Mouse (Mus musculus) MEL-GATA-1-ER (cell line): Measurements from ENCODE around the gene Il22ra2.
"Not testable (repeated sequence)": the region's sequence is repeated elsewhere in the genome, so short reads cannot be mapped to it uniquely, and the experiment has no call there.

Experiments
- DNase-seq: peaks from one replicate; pipeline ENCODE4 v3.0.0-alpha.2; 2012; ENCODE audit warnings: low read depth; ENCODE audit errors: extremely low read depth

The Il22ra2 gene

DNA sequence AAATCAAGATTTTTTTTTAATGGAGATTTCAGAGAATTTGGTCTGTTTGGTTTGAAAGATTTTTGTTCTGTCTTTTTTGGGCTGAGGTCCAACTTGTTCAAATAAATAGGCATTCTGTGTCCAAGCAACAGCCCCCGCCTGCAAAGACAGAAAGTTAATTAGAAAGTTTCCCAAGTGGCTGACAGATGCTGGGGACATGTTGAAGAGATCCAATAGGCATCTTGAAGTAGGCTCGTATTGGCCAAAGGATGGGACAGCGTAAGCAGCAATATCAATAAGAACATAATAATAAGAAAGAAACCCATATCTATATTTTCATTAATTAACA lies 21.7 kb upstream of the Il22ra2 start:
- DNase-seq = no peak

DNA sequence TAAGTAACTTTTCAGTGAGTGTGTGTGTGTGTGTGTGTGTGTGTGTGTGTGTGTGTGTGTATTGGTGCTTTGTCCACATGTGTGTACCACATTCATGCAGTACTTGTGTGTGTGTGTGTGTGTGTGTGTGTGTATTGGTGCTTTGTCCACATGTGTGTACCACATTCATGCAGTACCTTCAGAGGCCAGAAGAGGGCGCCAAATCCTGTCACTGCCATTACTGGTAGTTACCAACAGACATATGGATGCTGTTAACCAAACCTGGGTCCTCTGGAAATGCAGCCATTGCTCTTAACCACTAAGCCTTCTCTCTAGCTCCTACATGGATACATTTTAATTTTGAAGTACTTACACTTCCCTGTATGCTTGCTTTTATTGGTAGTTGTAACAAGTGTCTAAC lies 20.3 kb upstream of the Il22ra2 start:
- DNase-seq = not testable (repeated sequence)

DNA sequence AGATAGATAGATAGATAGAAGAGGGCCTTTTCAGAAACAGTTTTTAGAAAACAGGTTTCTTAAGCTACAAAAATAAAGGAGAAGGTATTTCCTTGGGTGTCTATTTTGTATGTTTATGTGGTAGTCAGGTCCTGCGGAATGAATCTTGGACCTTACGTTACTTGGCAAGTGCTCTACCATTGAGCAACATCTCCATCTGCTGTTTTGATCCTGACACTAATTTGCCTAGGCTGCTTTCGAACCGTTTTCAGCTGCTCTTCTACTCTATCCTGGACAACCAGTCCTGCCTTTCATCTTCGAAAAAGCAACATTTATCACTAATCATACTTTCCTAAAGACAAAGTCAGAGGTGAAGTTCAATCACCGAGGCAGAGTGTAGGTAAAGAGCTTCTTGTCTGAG lies 18.6 kb upstream of the Il22ra2 start:
- no peak for DNase-seq

DNA sequence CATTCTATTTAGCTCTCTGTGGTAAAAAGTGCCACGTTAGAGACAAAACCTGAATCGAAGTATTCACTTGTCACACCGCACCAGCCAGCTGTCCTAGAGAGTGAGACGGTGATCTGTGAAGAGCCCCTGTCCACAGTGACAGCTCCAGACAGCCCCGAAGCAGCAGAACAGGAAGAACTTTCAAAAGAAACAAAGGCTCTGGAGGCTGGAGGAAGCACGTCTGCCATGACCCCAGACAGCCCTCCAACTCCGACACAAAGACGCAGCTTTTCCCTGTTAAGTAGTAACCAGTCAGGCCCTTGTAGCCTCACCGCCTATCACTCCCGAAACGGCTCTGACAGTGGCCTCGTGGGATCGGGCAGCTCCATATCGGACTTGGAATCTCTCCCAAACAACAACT lies 12.7 kb upstream of the Il22ra2 start:
- DNase-seq = no peak

DNA sequence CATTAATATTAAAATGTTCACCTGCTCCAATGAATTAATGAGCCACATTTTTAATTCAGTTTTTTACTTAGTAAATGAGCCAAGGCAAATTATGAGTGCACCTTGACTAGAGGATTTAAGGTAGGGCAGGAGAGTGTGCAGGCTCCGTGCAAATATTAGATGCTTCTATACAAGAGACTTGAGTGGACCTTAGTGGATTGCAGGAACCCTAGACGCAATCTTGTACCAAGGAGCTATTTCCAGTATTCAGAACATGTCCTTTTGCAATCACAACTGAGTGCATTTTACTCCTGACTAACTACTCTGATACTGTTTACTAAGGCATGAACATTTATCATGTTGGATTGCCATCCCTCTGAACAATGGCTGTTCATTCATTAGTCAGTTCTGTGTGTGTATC lies 10.2 kb upstream of the Il22ra2 start:
- no peak for DNase-seq

DNA sequence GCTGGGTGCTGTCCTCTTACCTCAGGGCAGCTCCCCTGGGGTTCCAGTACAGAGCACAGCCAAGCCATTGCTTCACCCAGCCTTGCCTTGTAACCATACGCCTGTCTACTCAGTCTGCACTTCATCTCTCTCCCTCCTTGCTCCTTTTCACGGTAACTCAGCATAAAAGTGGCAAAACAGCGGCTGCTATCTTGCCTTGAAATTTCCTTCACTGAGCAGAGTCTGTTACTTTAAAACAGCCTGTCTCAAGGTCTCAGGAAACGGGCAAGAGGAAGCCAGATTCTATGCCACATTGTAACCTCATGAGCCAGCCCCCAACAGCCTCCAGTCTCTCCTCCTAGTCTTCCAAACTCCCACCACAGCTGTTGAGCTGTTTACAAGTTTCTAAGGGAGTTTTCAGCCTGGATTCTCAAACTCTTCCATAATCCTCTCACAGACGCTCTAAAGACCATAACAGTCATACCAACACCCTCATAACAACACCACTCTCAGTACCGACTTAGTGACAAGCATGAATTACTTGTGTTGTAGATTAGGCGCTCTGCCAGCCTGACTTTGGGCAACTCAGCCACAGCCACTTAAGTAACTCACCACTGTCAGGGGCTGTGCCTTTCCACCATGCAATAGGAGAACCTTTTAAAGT lies 8.6 kb upstream of the Il22ra2 start:
- DNase-seq = no peak

DNA sequence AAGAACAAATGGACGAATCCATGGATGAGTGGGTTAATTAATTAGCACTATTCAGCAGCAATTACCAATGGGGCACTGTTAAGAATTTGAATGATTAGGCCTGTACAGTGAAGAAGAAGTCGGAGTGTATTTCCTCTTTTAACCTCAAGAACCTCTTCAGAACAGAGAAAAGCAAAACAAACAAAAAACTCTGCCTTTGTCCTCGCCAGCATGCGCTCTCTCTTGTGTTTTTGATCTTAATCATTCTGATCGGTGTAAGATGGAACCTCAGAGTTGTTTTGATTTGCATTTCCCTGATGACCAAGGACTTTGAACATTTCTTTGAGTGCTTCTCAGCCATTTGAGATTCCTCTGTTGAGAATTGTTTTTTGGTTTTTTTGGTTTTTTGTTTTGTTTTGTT lies 2.1 kb upstream of the Il22ra2 start:
- no peak for DNase-seq

DNA sequence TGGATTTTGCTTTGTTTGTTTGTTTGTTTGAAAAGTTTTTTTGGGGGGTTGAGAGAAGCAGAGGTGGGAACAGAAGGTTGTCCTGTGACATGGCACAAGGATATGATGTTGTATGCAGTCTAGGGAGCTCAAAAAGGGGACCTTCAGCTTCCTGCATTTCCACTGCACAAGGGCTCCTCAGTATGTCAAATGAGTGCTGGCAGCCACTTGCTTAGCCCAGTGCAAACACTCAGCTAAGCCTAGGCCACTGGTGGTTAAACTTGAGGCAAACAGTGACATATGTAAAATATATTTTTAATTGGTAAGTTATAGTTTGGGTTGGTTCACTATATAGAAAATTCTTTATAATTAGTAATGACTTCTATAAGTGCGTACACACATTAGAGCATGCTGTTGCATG lies 2.8 kb downstream of the Il22ra2 start:
- DNase-seq = no peak

DNA sequence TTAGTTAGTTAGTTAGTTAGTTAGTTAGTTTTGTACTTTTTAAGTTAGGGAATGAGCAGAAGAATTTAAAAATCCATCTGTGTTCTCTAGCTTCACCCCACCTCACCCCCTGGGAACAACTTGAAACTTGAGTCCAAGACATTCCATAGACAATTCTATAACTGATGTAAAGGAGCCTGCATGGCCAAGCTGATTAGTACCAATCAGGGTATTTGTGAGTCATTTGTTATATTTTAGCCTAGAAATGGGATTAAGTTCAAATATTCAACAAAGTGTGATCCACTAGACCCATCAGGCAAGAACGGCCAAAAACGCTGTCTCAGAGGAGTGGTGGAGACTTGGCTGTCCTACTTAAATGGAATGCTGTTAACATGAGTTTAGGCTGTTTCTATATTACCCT lies 5.5 kb downstream of the Il22ra2 start:
- DNase-seq = no peak

DNA sequence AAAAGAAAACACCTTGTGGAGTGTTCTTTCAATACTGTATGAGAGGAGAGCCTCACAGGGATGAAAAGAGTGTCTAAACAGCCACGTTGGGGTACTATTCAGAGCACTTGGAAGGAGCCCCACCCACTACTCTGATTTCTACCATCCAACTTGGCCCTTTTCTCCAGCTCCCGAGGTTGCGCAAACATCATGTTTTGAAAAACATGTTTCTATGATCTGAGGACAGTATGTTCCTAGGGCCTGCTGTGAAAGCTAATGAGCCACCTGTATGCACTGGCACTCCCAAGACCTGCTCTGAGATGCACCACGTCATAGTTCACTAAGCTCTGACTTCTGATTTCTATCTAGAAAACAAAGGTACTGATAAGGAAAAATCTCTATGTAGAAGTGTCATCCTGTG lies 6.0 kb downstream of the Il22ra2 start:
- no peak for DNase-seq

DNA sequence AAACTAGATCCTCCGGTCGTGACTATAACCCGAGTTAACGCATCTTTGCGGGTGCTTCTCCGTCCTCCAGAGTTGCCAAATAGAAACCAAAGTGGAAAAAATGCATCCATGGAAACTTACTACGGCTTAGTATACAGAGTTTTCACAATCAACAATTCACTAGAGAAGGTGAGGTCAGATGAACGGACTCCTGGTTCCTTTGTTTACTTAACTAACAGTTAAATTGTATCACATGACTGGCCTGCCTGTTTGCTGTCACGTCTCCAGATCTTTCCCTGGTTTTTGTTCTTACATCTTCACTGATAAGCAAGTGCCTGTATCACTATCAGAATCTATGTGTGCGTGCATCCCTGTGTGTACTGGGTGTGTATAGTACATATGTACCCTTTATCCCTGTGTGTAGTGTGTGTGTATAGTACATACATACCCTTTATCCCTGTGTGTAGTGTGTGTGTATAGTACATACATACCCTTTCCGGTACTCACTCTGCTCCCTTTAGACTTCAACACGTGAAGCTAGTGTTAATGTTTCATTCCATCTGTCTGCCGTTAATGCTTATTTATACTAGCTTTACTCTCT lies 9.9 kb downstream of the Il22ra2 start:
- DNase-seq = no peak

DNA sequence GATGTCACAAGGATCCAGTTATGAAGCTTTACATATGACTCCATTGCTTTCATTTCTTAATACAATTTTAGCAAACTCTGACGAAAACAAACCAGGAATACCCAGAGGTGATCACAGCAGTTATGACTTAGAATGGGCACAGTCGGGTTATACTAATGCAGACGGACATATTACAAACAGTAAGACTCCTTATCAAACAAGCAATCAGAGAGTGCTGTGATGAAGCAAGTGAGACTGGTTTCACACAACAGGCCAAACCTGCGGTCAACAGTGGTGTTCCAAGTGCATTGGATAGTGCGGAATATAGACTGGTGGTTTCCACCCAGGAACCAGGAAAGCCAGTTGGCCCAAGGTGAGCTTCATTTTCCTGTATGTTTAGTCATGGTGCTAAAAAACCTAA lies 17.1 kb downstream of the Il22ra2 start:
- DNase-seq = no peak

DNA sequence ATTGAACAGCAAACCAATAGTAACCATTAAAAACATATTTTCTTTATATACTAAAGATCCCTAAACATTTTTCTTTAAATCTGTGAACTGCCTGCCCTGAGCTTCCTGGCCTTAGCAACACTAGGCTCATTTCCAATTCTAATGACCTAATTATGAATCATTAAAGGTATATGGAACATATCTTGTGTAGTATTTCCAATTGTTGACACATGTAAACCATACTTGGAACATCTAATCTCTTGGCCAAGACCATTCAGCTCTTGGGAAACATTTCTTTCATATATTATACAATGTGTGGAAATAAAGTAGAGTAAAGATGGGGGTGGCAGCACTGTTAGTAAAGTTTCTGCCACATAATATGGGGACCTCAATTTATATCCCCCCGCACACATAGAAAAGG lies 17.8 kb downstream of the Il22ra2 start:
- DNase-seq = no peak

DNA sequence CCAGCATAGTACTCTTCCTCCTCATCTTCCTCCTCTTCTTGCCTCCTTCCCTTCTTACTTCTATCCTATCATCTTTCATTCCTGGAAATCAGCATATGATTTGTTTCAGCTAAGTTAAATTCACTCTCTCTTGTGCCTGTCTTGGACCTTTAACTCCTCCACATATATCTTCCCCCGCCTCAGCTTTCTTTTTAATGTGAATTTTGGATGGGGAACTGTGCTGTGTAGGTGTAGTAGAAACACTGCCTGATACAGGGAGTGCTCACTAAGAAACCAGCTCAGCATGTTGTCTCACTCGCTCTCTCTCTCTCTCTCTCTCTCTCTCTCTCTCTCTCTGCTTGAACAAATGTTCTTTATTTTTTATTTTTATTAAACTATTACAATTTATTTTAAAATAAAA lies 23.3 kb downstream of the Il22ra2 start:
- DNase-seq = no peak

DNA sequence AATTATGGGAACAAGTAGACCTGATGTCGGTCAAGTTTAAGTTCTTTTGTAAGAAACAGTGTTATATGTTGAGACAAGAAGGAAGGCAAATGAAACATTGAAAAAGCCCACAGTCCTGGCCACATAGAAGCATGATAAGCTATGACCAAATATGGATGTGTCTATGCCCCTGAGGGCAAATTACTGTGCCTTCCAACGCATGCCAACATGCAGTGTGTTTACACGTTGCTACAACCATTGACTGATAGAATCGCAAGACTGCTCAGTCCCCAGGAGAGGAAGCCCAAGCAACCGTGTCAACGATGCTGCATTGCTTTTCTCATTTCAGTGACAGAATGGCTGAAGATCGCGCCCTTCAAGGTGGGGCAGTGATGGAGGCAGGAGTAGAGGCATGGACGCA lies 35.6 kb downstream of the Il22ra2 start:
- DNase-seq = no peak

DNA sequence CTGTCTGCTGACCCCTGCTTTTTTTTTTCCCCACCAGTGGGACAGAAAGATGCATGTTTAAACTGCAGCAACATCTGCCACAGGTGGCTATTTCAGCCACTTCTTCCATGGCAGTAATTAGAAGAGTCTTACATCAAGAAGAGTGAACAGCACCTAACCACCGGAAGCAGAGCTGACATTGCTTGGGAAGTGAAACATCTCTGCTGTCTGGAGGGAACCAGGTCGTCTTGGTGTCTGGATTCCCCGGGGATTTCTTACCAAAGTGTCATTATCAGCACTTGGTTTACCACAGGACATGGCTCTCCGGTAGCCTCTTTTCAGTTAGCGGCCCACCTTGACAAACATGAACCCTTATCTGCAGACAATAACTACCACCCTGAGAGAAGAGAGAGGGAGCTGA lies 38.2 kb downstream of the Il22ra2 start:
- no peak for DNase-seq

DNA sequence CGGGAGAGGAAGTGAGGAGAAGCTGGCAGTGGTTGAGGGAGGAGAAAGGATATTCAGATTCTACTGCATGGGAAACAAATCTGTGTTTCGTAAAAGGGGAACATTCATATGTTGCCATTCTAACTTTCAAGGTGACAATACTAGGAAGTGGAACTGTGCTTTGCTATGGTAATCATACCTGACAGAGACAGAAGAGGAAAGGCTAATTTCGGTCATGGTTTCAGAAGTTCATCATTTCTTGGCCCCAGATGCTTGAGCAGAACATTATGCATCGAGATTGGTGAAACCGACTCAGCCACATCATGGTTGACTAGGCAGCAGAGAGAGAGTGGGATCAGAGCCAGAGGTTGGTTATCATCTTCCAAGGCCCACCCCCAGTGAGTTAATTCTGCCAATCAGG lies 47.2 kb downstream of the Il22ra2 start:
- no peak for DNase-seq

DNA sequence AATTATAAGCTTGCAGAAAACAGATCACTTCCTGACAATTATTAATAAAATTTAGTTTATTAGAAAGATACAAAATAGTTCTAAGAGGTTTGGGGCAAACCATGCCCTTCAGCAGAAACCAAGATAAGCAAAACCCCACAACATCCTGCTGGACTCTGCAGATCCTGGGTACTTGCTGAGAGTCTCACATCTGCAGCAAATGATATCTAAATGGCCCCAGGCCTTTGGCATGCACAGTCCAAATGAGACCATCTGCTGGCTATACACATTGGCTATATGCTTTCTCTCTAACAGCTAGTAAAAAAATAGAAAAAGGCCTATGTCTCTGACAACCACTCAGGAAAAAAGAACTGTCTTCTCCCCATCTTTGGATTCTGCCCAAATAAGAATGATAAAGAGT lies 50.2 kb downstream of the Il22ra2 start:
- DNase-seq = no peak

DNA sequence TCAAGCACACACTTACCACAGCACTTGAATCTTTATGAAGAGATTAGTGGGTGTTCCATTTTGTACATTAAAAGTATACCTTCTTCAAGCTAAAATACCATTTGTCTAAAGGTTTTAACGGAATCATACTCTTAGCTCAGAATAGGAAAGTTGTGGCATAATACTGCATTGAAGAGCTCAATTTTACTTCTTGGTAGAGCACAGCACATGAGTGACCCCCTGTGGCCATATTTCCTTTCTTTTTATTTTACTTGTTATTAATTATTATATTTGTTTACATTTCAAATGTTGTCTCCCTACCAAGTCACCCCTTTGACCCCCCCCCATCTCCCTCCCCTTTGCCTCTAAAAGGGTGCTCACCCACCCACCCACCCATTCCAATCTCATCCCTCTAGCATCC lies 51.3 kb downstream of the Il22ra2 start:
- no peak for DNase-seq
